Mouse (Mus musculus) olfactory bulb, adult 2 months (tissue): ENCODE data around the gene Psg23.

ENCODE experiments used
- CTCF ChIP-seq: fragments of 200-500 bp; IDR thresholded peaks from 2 replicates; pipeline ENCODE4 v1.5.1; 2012; ENCODE audit warnings: low read depth, mild to moderate bottlenecking, low read length, moderate library complexity; ENCODE audit not compliant: insufficient read depth
- POLR2A ChIP-seq: fragments of 200-500 bp; IDR thresholded peaks from 2 replicates; pipeline ENCODE4 v1.6.1; 2012; ENCODE audit warnings: mild to moderate bottlenecking, low read depth, low read length, moderate library complexity; ENCODE audit not compliant: insufficient read depth

GRCm38 (mm10) chr7:18567205-18567604, 49.1 kb downstream of the Psg23 start, which contains the start of gene Psg27:
- TF ChIP-seq CTCF (no peak), POLR2A (no peak)
